Mouse (Mus musculus) thymus, postnatal 25 days (tissue): ENCODE measurements around the gene Nfia.

Source experiments
- DNase-seq: peaks from one replicate; pipeline ENCODE4 v3.0.0; 2022

The Nfia gene

GRCm38 (mm10) chr4:97917568-97917967 lies 145.0 kb downstream of the Nfia start:
- DNase-seq = no peak

- DNase-seq = no peak
Observed at GRCm38 (mm10) chr4:97918675-97919074, 146.1 kb downstream of the Nfia start.

GRCm38 (mm10) chr4:97919773-97920172 lies 147.2 kb downstream of the Nfia start:
- no peak for DNase-seq

- DNase-seq = no peak
Observed at GRCm38 (mm10) chr4:97920287-97921079, 147.9 kb downstream of the Nfia start.

- no peak for DNase-seq
Observed at GRCm38 (mm10) chr4:97921682-97922081, 149.1 kb downstream of the Nfia start.

- no peak for DNase-seq
Observed at GRCm38 (mm10) chr4:97923248-97923647, 150.7 kb downstream of the Nfia start.

GRCm38 (mm10) chr4:97923876-97924316 lies 151.4 kb downstream of the Nfia start:
- no peak for DNase-seq

GRCm38 (mm10) chr4:97924414-97924813 lies 151.9 kb downstream of the Nfia start:
- DNase-seq = no peak

- DNase-seq = no peak
Observed at GRCm38 (mm10) chr4:97924855-97925254, 152.3 kb downstream of the Nfia start.

- DNase-seq = no peak
Observed at GRCm38 (mm10) chr4:97925644-97926043, 153.1 kb downstream of the Nfia start.

GRCm38 (mm10) chr4:97926607-97927308 lies 154.2 kb downstream of the Nfia start:
- no peak for DNase-seq

- DNase-seq = no peak
Observed at GRCm38 (mm10) chr4:97927309-97927656, 154.7 kb downstream of the Nfia start.

GRCm38 (mm10) chr4:97936371-97936770 lies 163.8 kb downstream of the Nfia start:
- DNase-seq = no peak

GRCm38 (mm10) chr4:97936912-97937311 lies 164.4 kb downstream of the Nfia start:
- no peak for DNase-seq

- no peak for DNase-seq
Observed at GRCm38 (mm10) chr4:97939492-97939891, 167.0 kb downstream of the Nfia start.

- no peak for DNase-seq
Observed at GRCm38 (mm10) chr4:97939920-97940520, 167.5 kb downstream of the Nfia start.

- no peak for DNase-seq
Observed at GRCm38 (mm10) chr4:97941616-97942015, 169.1 kb downstream of the Nfia start.

- no peak for DNase-seq
Observed at GRCm38 (mm10) chr4:97944309-97944708, 171.8 kb downstream of the Nfia start.

GRCm38 (mm10) chr4:97947484-97947883 lies 174.9 kb downstream of the Nfia start:
- no peak for DNase-seq

- no peak for DNase-seq
Observed at GRCm38 (mm10) chr4:97948250-97948649, 175.7 kb downstream of the Nfia start.

- no peak for DNase-seq
Observed at GRCm38 (mm10) chr4:97950341-97951071, 178.0 kb downstream of the Nfia start.

GRCm38 (mm10) chr4:97953886-97954285 lies 181.4 kb downstream of the Nfia start:
- no peak for DNase-seq

- no peak for DNase-seq
Observed at GRCm38 (mm10) chr4:97958121-97958520, 185.6 kb downstream of the Nfia start.
